Mouse (Mus musculus) thymus, postnatal 4 days (tissue): ENCODE results near the gene Tmem131.

ENCODE experiments used
- DNase-seq: peaks from one replicate; pipeline ENCODE4 v3.0.0; 2021

Tmem131 gene

GRCm38 (mm10) chr1:36938348-36938747 lies 5.1 kb downstream of the Tmem131 start:
- DNase-seq: no peak

GRCm38 (mm10) chr1:36937648-36938047 lies 5.8 kb downstream of the Tmem131 start:
- DNase-seq: no peak

GRCm38 (mm10) chr1:36937015-36937414 lies 6.5 kb downstream of the Tmem131 start:
- no peak for DNase-seq

DNA sequence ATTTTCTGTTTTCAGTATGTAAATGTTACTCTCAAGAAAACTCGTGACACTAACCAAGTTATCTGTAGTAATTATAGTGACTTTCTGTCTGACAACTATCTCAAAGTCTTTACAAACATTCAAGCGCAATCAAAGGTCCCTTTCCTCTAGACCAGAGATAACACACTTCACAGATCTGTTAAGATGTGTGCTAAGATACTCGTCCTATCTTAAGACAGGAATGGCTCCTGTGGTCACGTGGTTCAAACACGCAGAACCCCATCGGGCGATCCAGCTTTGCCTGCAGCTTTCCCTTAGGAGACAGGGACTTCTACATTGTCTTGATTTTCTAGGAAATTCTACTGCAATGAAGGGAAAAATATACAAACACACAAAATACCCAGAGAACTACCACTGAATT lies 6.9 kb downstream of the Tmem131 start:
- no peak for DNase-seq

- DNase-seq: no peak
Observed at GRCm38 (mm10) chr1:36934778-36935177, 8.7 kb downstream of the Tmem131 start.

GRCm38 (mm10) chr1:36933965-36934585 lies 9.4 kb downstream of the Tmem131 start:
- DNase-seq: no peak

GRCm38 (mm10) chr1:36932231-36932630 lies 11.2 kb downstream of the Tmem131 start:
- no peak for DNase-seq

DNA sequence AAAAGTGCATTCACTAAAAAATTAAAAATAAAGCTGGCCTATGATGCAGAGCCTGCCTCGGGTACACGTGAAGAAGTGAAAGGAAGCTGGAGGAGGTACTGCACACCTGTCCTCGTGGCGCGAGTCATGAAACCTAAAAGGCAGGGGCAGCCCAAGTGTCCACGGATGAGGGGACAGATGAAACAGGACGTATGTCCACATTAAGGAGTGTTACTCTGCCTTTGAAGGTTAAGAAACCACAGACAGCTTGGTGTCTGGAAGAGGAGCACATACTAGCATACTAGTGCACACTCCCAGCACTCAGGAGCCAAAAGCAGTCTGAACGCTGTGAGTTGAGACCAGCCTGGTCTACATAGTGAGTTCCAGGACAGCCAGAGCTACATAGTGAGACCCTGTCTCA lies 12.6 kb downstream of the Tmem131 start:
- no peak for DNase-seq

GRCm38 (mm10) chr1:36929996-36930395 lies 13.5 kb downstream of the Tmem131 start:
- DNase-seq: no peak

- DNase-seq: no peak
Observed at GRCm38 (mm10) chr1:36928357-36929330, 14.8 kb downstream of the Tmem131 start.

DNA sequence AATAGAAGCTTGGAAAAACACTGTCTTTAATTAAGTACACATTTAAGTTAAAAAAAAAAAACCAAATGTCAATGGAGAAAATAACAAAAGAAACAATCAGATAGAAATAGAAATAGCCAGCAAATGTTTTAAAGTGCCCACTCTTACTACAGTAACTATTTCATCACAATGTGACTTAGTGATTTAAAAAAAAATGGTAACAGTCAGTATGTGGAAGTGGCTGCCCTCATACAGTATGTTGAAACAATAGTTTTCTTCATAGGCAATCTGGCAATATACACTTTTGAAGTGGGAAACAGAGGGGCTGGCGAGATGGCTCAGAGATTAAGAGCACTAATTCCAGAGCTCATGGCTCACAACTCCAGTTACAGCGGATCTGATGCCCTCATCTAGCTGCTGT lies 15.9 kb downstream of the Tmem131 start:
- DNase-seq: no peak

GRCm38 (mm10) chr1:36926738-36927137 lies 16.7 kb downstream of the Tmem131 start:
- DNase-seq: no peak

DNA sequence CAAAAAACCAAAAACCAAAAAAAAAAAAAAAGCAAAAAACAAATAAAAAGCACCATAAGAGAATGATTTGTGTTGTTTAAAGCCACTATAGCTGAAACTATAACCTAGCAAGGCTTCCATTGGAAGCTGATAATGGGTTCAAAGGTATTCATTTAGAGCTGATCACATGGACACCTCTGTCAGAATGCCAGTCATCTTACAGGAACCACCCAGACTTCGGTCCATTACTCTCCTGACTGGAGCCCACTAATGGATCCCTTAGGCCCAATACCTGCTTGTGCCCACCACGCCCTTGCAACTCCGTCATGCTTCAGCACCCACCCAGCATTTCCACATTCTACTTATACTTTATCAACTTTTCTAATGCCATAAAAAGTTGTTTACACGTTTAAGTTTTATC lies 17.2 kb downstream of the Tmem131 start:
- DNase-seq: no peak

- no peak for DNase-seq
Observed at GRCm38 (mm10) chr1:36925781-36926180, 17.7 kb downstream of the Tmem131 start.

DNA sequence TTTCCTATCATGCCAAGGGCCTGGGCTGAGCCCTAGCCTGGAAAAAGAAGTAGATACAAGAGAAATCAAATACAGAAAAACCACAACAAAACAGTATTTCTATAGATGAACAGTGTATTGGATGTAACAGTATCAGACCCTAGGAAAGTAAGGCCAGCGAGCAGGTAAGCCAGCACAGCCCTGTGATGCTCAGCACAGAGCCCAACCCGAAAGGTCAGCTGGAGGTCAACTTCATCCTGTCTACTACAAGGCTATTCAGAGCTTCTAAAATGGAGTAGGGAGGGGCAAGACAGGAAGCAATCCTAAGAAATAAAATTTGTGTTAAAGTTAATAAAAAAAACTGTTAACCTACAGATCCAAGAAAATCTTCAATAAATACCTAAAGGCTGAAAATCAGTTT lies 18.6 kb downstream of the Tmem131 start:
- no peak for DNase-seq

DNA sequence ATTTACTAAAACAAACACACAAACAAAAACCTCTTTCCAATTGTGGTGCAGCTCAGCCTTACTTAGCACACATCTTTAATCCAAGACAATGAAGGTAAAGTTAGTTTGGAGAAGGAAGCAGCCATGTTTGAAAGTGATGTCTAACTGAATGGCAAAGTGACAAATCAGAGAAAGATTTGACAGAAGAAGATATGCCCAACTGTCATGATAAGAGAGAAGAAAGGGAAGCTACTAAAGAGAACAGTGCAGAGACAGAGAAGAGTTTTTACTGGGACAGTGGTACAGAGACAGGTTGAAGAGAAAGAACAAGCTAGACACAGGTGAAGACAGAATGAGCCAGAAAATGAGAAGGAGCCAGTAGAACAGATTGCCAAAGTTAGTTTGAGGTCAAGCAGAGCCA lies 19.6 kb downstream of the Tmem131 start:
- DNase-seq: no peak

DNA sequence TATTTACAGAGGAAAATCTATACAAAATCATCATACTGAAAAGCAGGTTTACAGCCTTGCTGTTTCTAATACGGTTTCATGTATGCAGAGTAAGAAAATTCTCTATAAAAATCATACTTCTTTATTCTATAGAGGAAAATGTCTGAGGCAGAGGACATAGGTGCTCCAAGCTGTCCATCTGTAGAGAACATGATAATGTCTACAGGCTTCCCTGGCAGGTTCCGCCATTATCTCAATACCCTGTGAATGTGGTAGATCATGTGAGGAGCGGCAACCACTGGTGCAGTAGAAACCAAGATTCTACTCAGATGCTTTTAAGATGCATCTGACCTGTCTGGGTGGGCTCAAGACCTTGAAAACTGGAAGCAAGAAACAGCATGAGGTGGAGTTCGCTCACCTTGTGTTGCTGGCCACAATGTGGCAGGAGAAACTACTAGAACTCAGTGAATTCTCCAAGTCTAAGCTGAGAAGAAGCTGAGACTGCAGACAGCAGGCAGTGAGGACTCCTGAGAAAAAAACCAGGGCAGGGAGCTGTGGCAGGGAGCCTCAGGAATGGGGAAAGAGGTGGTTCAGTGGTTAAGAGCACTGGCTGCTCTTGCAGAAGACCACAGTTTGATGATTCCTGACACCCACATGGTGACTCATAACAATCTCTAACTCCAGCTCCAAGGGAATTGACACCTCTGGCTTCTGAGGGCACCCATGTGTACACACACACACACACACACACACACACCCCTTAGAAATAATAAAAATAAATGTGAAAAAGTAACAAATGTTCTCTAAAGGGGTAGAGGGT lies 20.6 kb downstream of the Tmem131 start:
- DNase-seq: no peak

- peak; percentile 74 for DNase-seq
Observed at GRCm38 (mm10) chr1:36921614-36922393, 21.7 kb downstream of the Tmem131 start.

GRCm38 (mm10) chr1:36920726-36921125 lies 22.7 kb downstream of the Tmem131 start:
- DNase-seq: peak; percentile 50

DNA sequence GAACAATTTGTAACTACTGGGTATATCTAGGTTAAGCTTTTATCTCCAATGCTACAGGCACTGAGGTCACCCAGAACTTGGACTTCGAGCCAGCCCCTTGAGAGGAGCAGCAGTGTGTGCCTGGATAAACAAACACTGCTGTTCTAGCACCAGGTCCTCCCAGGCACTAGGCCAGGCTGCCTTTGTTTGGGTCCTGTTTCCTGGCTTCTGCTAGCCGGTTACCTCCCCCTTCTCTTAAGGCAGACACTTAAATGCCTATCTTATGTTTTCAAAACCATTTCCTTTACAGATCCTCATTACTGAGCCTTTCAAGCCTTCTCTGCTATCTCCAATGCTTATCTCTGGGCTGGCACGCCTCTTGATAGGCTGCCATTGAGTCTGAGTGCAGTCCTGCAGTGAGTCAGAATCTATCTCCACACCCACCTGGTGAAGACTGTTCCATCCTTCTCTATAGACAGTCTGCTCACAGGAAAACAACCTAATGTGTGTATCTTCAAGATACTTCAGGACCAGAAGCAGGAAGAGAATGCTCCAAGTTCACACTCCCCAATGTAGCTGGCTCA lies 23.2 kb downstream of the Tmem131 start:
- DNase-seq: peak; percentile 64

DNA sequence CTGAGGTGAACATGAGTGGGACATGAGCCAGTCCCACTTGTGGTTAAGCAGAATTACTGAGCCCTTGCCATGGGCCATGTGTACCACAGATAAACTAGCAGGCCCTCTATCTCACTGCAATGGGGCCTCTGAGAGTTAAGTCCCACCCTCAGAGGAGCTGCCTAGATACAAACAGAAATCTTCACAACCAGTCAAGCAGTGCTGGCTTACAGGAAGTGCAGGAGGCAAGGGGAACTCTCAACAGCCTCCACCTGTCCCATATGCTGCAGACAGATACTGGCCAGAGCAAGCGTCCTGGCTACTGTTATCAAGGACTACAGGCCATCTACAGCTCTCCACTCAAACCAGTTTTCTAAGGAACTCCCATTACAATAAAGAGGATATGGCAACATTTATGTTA lies 23.7 kb downstream of the Tmem131 start:
- DNase-seq: peak; percentile 65

DNA sequence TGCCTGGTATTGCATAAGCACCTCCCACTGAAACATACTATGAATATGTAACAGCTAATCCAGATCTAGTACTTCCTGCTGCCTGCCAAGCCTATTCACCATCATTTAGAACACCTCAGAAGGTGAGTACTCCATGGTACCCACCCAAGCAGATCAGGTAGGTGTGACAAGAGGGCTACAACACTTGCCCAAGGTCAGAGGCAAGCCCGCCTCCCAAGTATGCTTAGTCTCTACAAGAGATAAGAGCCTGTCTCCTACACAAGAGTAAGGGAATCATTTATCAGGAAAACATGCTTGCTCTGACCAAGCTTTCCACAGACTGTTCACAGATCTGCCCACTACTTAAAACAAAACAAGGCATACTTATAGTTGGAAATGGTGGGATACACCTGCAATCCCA lies 26.0 kb downstream of the Tmem131 start:
- no peak for DNase-seq
